Mouse (Mus musculus): ENCODE data around the gene Defb19. TPM values are rescaled to one million over a fixed set of nuclear protein-coding genes. Genes with fewer than 3 reads are reported as not detected.

Gene Defb19
- polyA plus RNA-seq, 1 experiment from 2014 or later = 1.2 TPM

DNA sequence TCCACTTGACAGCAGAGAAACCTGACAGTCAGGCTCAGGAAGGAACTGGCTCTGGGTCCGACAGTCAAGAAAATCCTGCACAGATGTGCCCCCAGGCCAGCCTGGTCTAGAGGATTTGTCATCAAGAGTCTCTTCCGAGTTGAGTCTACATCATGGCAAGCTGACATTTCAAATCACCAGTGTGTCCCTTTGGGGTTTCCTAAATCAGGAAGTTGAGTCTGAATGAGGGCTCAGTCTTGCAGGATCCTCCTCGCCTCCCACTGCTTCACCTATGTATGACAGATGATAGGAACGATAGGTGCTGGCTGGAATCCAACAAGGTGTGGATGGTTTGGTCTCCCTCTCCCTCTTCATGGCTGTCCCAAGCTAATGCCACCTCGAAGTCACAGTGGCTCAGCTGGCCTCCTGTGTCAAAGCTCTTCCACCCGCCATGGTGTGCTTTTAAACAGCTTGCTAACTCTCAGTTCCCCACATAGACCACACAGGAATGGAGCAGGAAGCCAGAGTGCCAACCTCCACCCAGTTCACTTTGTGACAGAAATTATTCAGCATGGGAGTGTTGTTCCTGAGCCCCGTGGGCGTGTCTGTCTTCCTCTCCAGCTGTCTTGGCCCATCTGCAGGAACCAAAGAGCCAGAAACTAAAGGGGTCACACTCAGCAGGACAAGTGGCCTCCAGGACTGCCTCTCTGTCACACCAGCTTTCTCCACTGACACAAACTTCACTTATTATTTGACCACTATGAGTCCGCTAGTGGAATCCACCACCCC is 40.4 kb upstream of the Defb19 start:
- H3K36me3 ChIP-seq (ENCODE audit: control insufficient read depth, insufficient read depth) = no peaks in the 10 kb centered on the region
- H3K4me2 ChIP-seq (ENCODE audit: low read depth, low read length) = no peak overlapping the region
- H3K9me3 ChIP-seq (replicated peaks; ENCODE audit: control insufficient read depth, low read length) = no peaks in the 10 kb centered on the region
- H3K27ac ChIP-seq (ENCODE audit: low read length) = no peak overlapping the region
- WGBS = 61% methylated on average over 9 of the region's 9 CpGs
- no peak overlapping the region for H3K9ac ChIP-seq (ENCODE audit: low read length)
- no peak overlapping the region for H3K4me3 ChIP-seq (ENCODE audit: low read length)
- peaks cover under 1% of the 10 kb centered on the region; the same call in 1 of the 2 replicates for H3K27me3 ChIP-seq (ENCODE audit: control insufficient read depth, insufficient read depth, low read length)
- no peak for ATAC-seq (replicated peaks; ENCODE audit: extremely low read depth, insufficient read depth, low FRiP score)
- H3K4me1 ChIP-seq (ENCODE audit: control insufficient read depth, insufficient read depth, low read length) = no peaks in the 10 kb centered on the region

DNA sequence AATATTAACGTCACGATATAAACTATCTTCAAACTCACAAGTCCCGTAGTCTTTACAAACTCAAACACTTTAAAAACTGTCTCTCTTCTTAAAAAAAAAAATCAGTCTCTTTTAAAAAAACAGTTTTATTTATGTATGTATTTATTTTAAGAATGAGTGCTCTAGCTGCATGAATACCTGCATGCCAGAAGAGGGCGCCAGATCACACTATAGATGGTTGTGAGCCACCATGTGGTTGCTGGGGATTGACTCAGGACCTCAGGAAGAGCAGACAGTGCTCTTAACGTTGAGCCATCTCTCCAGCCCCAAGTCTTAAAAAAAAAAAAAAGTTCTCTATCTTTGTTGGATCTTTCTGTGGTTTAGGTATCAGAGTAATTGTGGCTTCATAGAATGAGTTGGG is 37.3 kb upstream of the Defb19 start:
- Histone ChIP-seq H3K9ac (ENCODE audit: low read length) (no peak overlapping the region), H3K9me3 (replicated peaks; ENCODE audit: control insufficient read depth, low read length) (no peaks in the 10 kb centered on the region), H3K27me3 (ENCODE audit: control insufficient read depth, insufficient read depth, low read length) (no peaks in the 10 kb centered on the region), H3K4me2 (ENCODE audit: low read depth, low read length) (no peak overlapping the region), H3K4me1 (ENCODE audit: control insufficient read depth, insufficient read depth, low read length) (no peaks in the 10 kb centered on the region), H3K36me3 (ENCODE audit: control insufficient read depth, insufficient read depth) (no peaks in the 10 kb centered on the region), H3K4me3 (ENCODE audit: low read length) (no peak overlapping the region), H3K27ac (ENCODE audit: low read length) (no peak overlapping the region)
- WGBS = 56% methylated on average over 5 of the region's 5 CpGs
- ATAC-seq (replicated peaks; ENCODE audit: extremely low read depth, insufficient read depth, low FRiP score) = no peak

DNA sequence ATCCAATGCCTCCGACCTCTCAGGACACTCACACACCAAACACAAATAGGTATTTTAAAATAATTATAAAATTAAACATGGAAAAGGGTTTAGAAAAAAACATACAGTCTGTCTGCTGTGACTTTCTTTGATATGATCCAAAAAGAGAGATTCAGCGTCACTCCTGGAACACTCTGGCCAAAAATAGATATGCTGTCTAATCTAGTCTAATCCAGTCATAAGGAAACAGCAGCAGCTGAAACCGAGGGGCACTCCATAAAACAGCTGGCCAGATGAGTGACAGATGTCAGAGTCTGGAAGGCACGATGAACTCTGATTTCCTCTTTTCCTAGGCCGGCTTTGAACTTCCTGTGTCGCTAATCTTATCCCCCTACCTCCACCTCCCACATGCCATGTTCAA is 36.4 kb upstream of the Defb19 start:
- H3K9ac ChIP-seq (ENCODE audit: low read length) = no peak overlapping the region
- H3K36me3 ChIP-seq (ENCODE audit: control insufficient read depth, insufficient read depth) = no peaks in the 10 kb centered on the region
- H3K27ac ChIP-seq (ENCODE audit: low read length) = no peak overlapping the region
- no peaks in the 10 kb centered on the region for H3K4me1 ChIP-seq (ENCODE audit: control insufficient read depth, insufficient read depth, low read length)
- no peaks in the 10 kb centered on the region for H3K9me3 ChIP-seq (replicated peaks; ENCODE audit: control insufficient read depth, low read length)
- H3K4me2 ChIP-seq (ENCODE audit: low read depth, low read length) = no peak overlapping the region
- no peaks in the 10 kb centered on the region for H3K27me3 ChIP-seq (ENCODE audit: control insufficient read depth, insufficient read depth, low read length)
- no peak for ATAC-seq (replicated peaks; ENCODE audit: extremely low read depth, insufficient read depth, low FRiP score)
- H3K4me3 ChIP-seq (ENCODE audit: low read length) = no peak overlapping the region
- 44% methylated on average over 6 of the region's 6 CpGs for WGBS

DNA sequence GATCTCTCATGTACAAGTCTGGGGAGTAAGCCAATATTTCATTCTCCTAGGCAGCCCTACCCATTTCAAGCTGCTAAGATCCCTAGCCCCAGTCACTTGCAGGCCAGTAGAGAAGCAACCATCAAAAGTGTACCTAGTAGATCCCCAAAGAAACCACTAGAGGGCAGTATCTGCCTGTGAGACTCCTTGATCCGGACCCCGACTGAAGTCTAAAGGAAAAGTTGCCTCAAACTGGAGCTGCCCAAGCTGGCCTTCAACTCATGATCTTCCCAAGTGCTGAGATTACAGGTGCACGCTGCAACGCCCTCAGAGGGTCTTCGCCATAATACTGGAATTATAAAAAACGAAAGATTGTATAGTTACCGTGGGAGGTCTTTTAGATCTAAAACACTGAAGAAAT is 35.5 kb upstream of the Defb19 start:
- no peak overlapping the region for H3K27ac ChIP-seq (ENCODE audit: low read length)
- H3K9me3 ChIP-seq (replicated peaks; ENCODE audit: control insufficient read depth, low read length) = no peaks in the 10 kb centered on the region
- no peaks in the 10 kb centered on the region for H3K27me3 ChIP-seq (ENCODE audit: control insufficient read depth, insufficient read depth, low read length)
- peak; percentile 63; the same call in 1 of the 2 replicates for ATAC-seq (replicated peaks; ENCODE audit: extremely low read depth, insufficient read depth, low FRiP score)
- no peak overlapping the region for H3K9ac ChIP-seq (ENCODE audit: low read length)
- no peaks in the 10 kb centered on the region for H3K4me1 ChIP-seq (ENCODE audit: control insufficient read depth, insufficient read depth, low read length)
- H3K4me2 ChIP-seq (ENCODE audit: low read depth, low read length) = no peak overlapping the region
- H3K4me3 ChIP-seq (ENCODE audit: low read length) = no peak overlapping the region
- H3K36me3 ChIP-seq (ENCODE audit: control insufficient read depth, insufficient read depth) = no peaks in the 10 kb centered on the region
- WGBS = 13% methylated on average over 7 of the region's 7 CpGs

DNA sequence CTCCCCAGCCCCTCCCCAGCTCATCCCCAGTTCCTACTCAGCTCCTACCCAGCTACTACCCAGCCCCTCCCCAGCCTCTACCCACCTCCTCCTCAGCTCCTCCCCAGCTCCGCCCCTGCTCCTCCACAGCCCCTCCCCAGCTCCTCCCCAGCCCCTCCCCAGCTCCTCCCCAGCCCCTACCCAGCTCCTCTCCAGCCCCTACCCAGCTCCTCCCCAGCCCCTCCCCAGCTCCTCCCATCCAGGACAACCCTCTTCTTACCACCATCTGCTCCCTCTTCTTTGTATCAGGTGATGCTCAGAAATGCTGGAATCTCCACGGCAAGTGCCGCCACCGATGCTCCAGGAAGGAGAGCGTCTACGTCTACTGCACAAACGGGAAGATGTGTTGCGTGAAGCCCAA is 32.1 kb upstream of the Defb19 start:
- no peaks in the 10 kb centered on the region for H3K9me3 ChIP-seq (replicated peaks; ENCODE audit: control insufficient read depth, low read length)
- no peak for ATAC-seq (replicated peaks; ENCODE audit: extremely low read depth, insufficient read depth, low FRiP score)
- H3K4me3 ChIP-seq (ENCODE audit: low read length) = no peak overlapping the region
- no peaks in the 10 kb centered on the region for H3K36me3 ChIP-seq (ENCODE audit: control insufficient read depth, insufficient read depth)
- no peak overlapping the region for H3K27ac ChIP-seq (ENCODE audit: low read length)
- no peaks in the 10 kb centered on the region for H3K27me3 ChIP-seq (ENCODE audit: control insufficient read depth, insufficient read depth, low read length)
- no peak overlapping the region for H3K9ac ChIP-seq (ENCODE audit: low read length)
- H3K4me1 ChIP-seq (ENCODE audit: control insufficient read depth, insufficient read depth, low read length) = no peaks in the 10 kb centered on the region
- H3K4me2 ChIP-seq (ENCODE audit: low read depth, low read length) = no peak overlapping the region
- WGBS = 31% methylated on average over 8 of the region's 8 CpGs

DNA sequence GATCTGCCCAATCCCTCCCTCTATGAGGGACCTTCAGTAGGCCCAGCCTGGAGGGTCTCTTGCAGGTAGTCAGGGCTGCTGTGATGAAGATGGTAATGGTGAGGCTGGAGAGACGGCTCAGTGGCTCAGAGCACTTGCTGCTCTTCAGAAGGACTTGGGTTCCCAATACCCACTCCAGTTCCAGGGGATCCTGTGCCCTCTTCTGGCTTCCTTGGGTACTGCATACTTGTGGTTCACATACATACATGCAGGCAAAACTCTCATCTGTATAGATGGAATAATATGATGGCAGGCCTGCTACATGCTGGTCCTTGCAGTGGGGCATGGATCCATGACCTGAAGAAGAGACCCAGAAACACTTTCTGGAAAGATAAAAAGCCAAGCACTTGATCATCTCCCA is 28.6 kb upstream of the Defb19 start:
- WGBS = 89% methylated on average over 1 of the region's 1 CpGs
- Histone ChIP-seq H3K36me3 (ENCODE audit: control insufficient read depth, insufficient read depth) (no peaks in the 10 kb centered on the region), H3K27ac (ENCODE audit: low read length) (no peak overlapping the region), H3K4me2 (ENCODE audit: low read depth, low read length) (no peak overlapping the region), H3K9me3 (replicated peaks; ENCODE audit: control insufficient read depth, low read length) (no peaks in the 10 kb centered on the region), H3K9ac (ENCODE audit: low read length) (no peak overlapping the region), H3K4me3 (ENCODE audit: low read length) (no peak overlapping the region), H3K4me1 (ENCODE audit: control insufficient read depth, insufficient read depth, low read length) (no peaks in the 10 kb centered on the region), H3K27me3 (ENCODE audit: control insufficient read depth, insufficient read depth, low read length) (no peaks in the 10 kb centered on the region)
- ATAC-seq (replicated peaks; ENCODE audit: extremely low read depth, insufficient read depth, low FRiP score) = no peak

DNA sequence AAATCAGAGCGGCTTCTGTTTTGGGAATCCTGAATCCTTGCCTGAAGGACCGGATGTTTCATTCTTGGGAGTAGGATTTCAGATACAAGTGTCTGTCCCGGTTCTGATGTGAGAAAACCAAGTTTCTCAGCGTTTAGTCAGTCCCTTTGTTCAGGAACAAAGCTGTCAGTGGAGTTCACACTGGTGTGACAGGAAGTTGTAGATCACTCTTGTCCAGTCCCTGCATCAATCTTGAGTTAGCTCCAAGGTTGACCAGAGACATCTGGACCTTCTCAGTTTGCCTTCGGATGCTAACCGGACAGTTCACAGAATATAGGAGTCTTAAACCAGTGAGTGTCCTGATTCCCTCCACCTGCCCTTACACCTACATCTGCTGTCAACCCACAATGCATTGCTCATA is 27.6 kb upstream of the Defb19 start:
- WGBS = 48% methylated on average over 6 of the region's 6 CpGs
- Histone ChIP-seq H3K36me3 (ENCODE audit: control insufficient read depth, insufficient read depth) (no peaks in the 10 kb centered on the region), H3K27me3 (ENCODE audit: control insufficient read depth, insufficient read depth, low read length) (no peaks in the 10 kb centered on the region), H3K9ac (ENCODE audit: low read length) (no peak overlapping the region), H3K27ac (ENCODE audit: low read length) (no peak overlapping the region), H3K4me3 (ENCODE audit: low read length) (no peak overlapping the region), H3K4me1 (ENCODE audit: control insufficient read depth, insufficient read depth, low read length) (no peaks in the 10 kb centered on the region), H3K9me3 (replicated peaks; ENCODE audit: control insufficient read depth, low read length) (no peaks in the 10 kb centered on the region), H3K4me2 (ENCODE audit: low read depth, low read length) (no peak overlapping the region)
- ATAC-seq (replicated peaks; ENCODE audit: extremely low read depth, insufficient read depth, low FRiP score) = no peak

DNA sequence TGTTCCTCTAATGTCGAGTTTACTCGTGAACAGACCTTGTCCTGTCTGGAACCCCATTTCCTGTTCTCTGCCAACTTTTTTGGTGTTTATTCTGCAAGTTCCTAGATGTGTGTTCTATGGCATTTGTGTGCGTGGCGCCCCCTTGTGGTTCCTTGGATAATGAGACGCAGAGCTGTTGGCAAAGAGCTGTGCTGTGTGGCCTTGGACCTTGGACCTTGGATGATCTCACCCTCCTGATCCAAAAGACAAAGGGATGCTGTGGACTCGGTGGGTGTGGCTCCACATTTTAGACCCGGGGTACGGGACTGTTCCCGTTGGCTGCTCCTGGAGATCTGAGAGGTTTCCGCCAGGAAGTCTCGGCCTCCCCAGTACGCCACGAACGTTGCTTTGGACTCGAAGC is 23.9 kb upstream of the Defb19 start, which contains the start of gene Defb36:
Gene Defb36, plus strand, starts transcription at position 271 of the 400 bp plus-strand sequence.
- H3K9me3 ChIP-seq (replicated peaks; ENCODE audit: control insufficient read depth, low read length) = no peaks in the 10 kb centered on the region
- no peak for ATAC-seq (replicated peaks; ENCODE audit: extremely low read depth, insufficient read depth, low FRiP score)
- no peaks in the 10 kb centered on the region for H3K4me1 ChIP-seq (ENCODE audit: control insufficient read depth, insufficient read depth, low read length)
- H3K27me3 ChIP-seq (ENCODE audit: control insufficient read depth, insufficient read depth, low read length) = no peaks in the 10 kb centered on the region
- WGBS = 79% methylated on average over 15 of the region's 15 CpGs
- H3K27ac ChIP-seq (ENCODE audit: low read length) = no peak within 1 kb of the TSS
- no peaks in the 10 kb centered on the region for H3K36me3 ChIP-seq (ENCODE audit: control insufficient read depth, insufficient read depth)
- no peak within 1 kb of the TSS for H3K4me2 ChIP-seq (ENCODE audit: low read depth, low read length)
- H3K9ac ChIP-seq (ENCODE audit: low read length) = no peak within 1 kb of the TSS
- H3K4me3 ChIP-seq (ENCODE audit: low read length) = no peak within 1 kb of the TSS

DNA sequence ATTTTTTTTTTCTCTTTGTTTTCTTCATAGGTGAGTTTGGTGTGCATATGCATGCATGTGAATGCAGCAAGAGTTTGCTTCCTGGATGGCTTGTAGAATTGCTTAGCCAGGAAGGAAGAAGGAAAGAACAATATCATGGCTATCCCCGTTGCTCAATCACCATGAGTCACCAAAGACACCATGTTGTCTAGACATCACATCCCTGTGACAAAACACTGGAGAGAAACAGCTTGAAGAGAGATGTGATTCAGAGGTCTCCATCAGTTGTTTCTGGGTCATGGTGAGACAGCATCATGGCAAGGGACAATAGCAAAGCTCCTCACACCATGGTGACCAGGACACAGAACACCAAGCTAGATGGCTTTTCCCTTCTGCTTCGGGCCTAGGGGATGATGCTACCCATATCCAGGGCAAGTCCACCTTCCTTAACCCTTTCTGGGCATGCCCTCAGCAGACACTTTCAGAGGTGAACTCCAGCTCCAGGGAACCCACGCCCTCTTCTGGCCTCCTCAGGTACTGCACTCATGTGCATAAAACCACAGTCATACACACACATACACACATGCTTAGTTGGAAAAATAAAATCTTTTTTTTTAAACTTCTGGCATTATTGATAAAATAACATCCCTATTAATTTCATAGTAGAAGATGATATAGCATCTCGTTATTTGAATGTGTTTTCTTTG is 21.3 kb upstream of the Defb19 start:
- no peak for ATAC-seq (replicated peaks; ENCODE audit: extremely low read depth, insufficient read depth, low FRiP score)
- Histone ChIP-seq H3K27ac (ENCODE audit: low read length) (no peak overlapping the region), H3K27me3 (ENCODE audit: control insufficient read depth, insufficient read depth, low read length) (no peaks in the 10 kb centered on the region), H3K4me3 (ENCODE audit: low read length) (no peak overlapping the region), H3K4me1 (ENCODE audit: control insufficient read depth, insufficient read depth, low read length) (no peaks in the 10 kb centered on the region), H3K9ac (ENCODE audit: low read length) (no peak overlapping the region), H3K9me3 (replicated peaks; ENCODE audit: control insufficient read depth, low read length) (no peaks in the 10 kb centered on the region), H3K36me3 (ENCODE audit: control insufficient read depth, insufficient read depth) (no peaks in the 10 kb centered on the region), H3K4me2 (ENCODE audit: low read depth, low read length) (no peak overlapping the region)
- 64% methylated on average over 4 of the region's 4 CpGs for WGBS
